Mouse (Mus musculus) midbrain, postnatal 0 days (tissue): ENCODE measurements at regions not wholly inside any gene's neighbourhood (a gene's known extent, or its start where the extent isn't known, plus 50 kb on each side); places are given as distances from the start of the nearest gene placed in this dataset.
A peak's percentile ranks its signal among the peaks of the same experiment; 100 is the strongest.

ENCODE experiments used
- ATAC-seq: fragments of 200-750 bp; cut with Nextera tagmentation; 2 replicates; pipeline ENCODE4 v1.8.0; 2017; ENCODE audit warnings: moderate number of reproducible peaks, mild to moderate bottlenecking, moderate TSS enrichment, moderate library complexity; ENCODE audit not compliant: low FRiP score
- DNase-seq: peaks from one replicate; pipeline ENCODE4 v3.0.0-alpha.2; 2015; ENCODE audit warnings: low spot score
- H3K27ac ChIP-seq: fragments of 300-500 bp; sonication (generic); 2 replicates; pipeline ENCODE4 v1.5.1; 2014; ENCODE audit warnings: low read depth, mild to moderate bottlenecking, low read length, mixed read lengths
- H3K27me3 ChIP-seq: fragments of 300-500 bp; sonication (generic); 2 replicates; pipeline ENCODE4 v1.6.1; 2014; ENCODE audit warnings: low read length, control low read depth, mixed read lengths; ENCODE audit not compliant: insufficient read depth
- H3K36me3 ChIP-seq: fragments of 300-500 bp; sonication (generic); 2 replicates; pipeline ENCODE4 v1.6.1; 2014; ENCODE audit warnings: low read length, control low read depth, mixed read lengths; ENCODE audit not compliant: insufficient read depth
- H3K4me1 ChIP-seq: fragments of 300-500 bp; sonication (generic); 2 replicates; pipeline ENCODE4 v1.6.1; 2014; ENCODE audit warnings: mild to moderate bottlenecking, control low read depth, antibody characterized with exemption, low read length, mixed read lengths; ENCODE audit not compliant: insufficient read depth
- H3K4me2 ChIP-seq: fragments of 300-500 bp; sonication (generic); 2 replicates; pipeline ENCODE4 v1.6.1; 2014; ENCODE audit warnings: low read depth, mild to moderate bottlenecking, low read length, mixed read lengths; ENCODE audit not compliant: poor library complexity, severe bottlenecking
- H3K4me3 ChIP-seq: fragments of 300-500 bp; sonication (generic); 2 replicates; pipeline ENCODE4 v1.5.1; 2014; ENCODE audit warnings: low read depth, mild to moderate bottlenecking, low read length, moderate library complexity
- H3K9ac ChIP-seq: fragments of 300-500 bp; sonication (generic); replicated peaks from 2 replicates; pipeline ENCODE4 v1.6.1; 2014; ENCODE audit warnings: mild to moderate bottlenecking, low read length, moderate library complexity, mixed read lengths; ENCODE audit not compliant: poor library complexity, severe bottlenecking
- H3K9me3 ChIP-seq: fragments of 300-500 bp; sonication (generic); 2 replicates; pipeline ENCODE4 v1.6.1; 2016; ENCODE audit warnings: low read length, control low read depth
- CTCF ChIP-seq: IDR thresholded peaks from 2 replicates; pipeline ENCODE4 v1.5.1; 2016; ENCODE audit warnings: antibody characterized with exemption, mild to moderate bottlenecking
- WGBS: fragments of 180-500 bp; shearing (Covaris S2); extraction: QIAGEN DNeasy Blood & Tissue Kit; methylation state at CpG from one replicate; pipeline ENCODE4 v1.1.7; 2014; 5-methylcytosine and 5-hydroxymethylcytosine counted together

GRCm38 (mm10) chr16:27056495-27057269, 65.2 kb upstream of the Gmnc start:
- peak; percentile 13 for DNase-seq
- 37% methylated on average over 4 of the region's 4 CpGs for WGBS

GRCm38 (mm10) chr16:27044461-27044860, 53.0 kb upstream of the Gmnc start:
- H3K27me3 ChIP-seq = no peaks in the 10 kb centered on the region
- ATAC-seq (no peak), DNase-seq (peak; percentile 25)
- H3K4me1 ChIP-seq = no peaks in the 10 kb centered on the region
- H3K9me3 ChIP-seq = no peaks in the 10 kb centered on the region
- H3K36me3 ChIP-seq = no peaks in the 10 kb centered on the region
- no peak overlapping the region for H3K27ac ChIP-seq
- 78% methylated on average over 2 of the region's 2 CpGs for WGBS
- no peak overlapping the region for H3K4me2 ChIP-seq
- TF ChIP-seq CTCF = no peak
- no peak overlapping the region for H3K4me3 ChIP-seq
- H3K9ac ChIP-seq = no peak overlapping the region

More at GRCm38 (mm10) chr16:27056495-27057269, 65.2 kb upstream of the Gmnc start:
- H3K9ac ChIP-seq = no peak overlapping the region
- H3K27me3 ChIP-seq = no peaks in the 10 kb centered on the region
- no peak for TF ChIP-seq CTCF
- no peaks in the 10 kb centered on the region for H3K9me3 ChIP-seq
- H3K4me3 ChIP-seq = no peak overlapping the region
- H3K27ac ChIP-seq = no peak overlapping the region
- no peaks in the 10 kb centered on the region for H3K36me3 ChIP-seq
- no peaks in the 10 kb centered on the region for H3K4me1 ChIP-seq
- H3K4me2 ChIP-seq = no peak overlapping the region
- ATAC-seq = no peak
